Mouse (Mus musculus): ENCODE data around the gene Filip1. TPM values are rescaled to one million over a fixed set of nuclear protein-coding genes. Genes with fewer than 3 reads are reported as not detected.

Filip1 gene
- total RNA-seq, 2 experiments from 2014 or later: 17.6 to 18.8 TPM

DNA sequence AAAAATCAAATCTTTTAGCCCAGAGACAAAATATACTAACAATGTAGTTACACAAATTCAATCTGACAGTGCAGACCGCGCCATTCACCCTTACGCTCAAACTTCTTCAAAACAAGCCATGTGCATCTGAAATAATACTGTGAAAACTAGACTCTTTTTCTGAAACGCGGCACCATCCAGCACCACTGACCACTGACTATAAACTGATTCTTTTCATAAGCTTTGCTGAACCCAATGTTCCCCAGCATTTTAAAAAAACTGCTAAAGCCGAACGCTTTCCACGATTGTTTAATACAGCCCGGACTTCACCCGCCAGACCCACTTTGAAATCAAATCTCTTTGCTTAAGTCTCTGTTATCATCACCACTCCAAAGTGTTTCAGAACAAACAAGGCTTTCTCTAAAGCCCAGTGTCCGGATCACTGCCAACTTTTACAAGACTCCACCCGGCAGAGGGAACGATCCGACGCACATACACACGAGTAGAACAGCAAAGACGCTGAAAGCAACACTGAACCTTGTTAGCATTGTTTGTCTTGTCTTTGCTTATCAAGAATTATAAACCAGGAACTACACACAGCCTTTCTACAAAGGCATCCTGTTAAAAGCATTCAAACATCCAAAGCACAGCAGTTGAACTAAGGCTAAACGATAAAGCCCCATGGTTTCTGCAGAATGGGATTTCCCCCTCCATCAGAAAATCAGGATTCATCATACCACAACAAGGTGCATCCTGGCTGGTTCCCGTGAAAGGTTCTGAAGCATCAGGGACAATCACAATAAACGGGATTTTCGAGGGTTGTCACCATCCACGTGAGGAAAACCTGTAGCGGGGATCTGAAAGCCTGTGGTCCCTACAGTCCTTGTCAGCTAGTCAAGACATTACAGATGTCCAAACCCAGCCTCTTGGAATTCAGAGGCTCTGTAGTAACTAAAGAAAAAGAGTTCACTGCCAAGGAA, 182.5 kb downstream of the Filip1 start:
- no peak for DNase-seq (ENCODE audit: low spot score in 2 of 2)

DNA sequence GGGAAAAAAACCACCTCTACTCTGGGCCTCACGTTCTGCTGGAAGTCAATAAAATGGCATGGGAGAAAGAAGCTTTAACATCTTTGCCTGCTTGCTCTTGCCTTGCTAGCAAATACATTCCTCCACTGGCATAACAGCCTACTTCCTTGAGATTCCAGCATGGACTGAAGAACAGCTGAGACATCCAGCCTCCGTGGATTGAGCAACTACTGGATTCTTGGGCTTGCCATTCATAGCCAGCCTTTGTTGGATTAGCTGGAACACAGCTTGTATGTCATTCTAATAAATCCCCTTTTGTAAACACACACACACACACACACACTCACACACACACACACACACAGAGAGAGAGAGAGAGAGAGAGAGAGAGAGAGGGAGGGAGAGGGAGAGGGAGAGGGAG, 185.6 kb downstream of the Filip1 start:
- no peak for DNase-seq (ENCODE audit: low spot score in 2 of 2)

DNA sequence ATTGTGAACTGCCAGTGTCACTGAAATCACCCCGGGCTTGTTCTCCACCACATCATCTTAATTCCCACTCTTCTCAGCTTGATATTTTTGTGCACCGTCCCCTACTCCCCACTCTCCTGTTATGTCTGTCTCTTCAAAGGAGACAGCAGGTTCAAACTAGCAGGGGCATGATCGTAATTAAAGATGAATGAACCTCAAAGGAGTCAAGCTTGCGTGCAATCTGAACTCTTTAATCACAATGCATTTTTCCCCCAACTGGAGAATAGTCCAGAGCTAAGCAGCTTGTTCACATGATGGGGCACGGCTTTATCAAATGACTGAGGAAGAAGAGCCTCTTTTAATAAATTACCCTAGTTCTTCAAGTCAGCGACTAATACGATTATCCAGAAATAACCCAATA, 187.1 kb downstream of the Filip1 start:
- no peak for DNase-seq (ENCODE audit: low spot score in 2 of 2)

GRCm38 (mm10) chr9:79823856-79824255, 188.8 kb downstream of the Filip1 start:
- DNase-seq (ENCODE audit: low spot score in 2 of 2): no peak

DNA sequence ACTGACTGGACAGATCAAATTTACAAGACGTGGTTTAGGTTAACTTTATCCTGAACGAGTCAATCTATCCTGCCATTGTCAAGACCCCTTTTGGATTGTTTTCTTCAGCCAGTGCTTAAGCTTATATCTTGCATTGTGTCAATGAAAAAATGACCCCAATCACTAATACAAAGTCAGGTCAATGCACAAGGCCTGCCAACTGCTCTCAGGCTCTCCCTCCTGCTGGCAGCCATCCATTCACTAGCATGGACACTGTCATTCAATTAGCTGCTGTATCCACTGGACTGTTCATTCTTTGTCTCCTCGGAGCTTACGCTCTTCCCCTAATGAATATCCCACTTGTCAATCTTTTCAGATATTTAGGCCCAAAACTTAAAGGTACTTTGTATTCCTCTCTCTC, 189.2 kb downstream of the Filip1 start:
- DNase-seq (ENCODE audit: low spot score in 2 of 2): no peak

DNA sequence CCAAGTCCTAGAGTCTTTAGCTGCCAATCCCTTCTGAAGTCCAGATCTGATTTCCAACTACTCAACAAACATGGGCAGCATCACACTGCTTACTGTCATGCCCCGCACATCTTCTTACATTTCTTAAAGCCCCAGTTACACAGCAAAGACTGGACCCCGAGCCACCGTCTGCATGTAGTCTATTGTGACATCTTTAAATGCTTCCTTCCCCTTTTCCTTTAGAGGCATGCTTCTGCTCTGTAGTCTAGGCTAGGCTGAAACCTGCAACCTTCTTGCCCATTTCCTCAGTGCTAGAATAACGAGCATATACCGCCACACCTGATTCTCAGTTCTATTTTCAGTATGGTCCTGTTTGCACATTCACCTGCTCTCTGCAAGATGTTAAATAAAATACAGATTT, 196.2 kb downstream of the Filip1 start:
- no peak for DNase-seq (ENCODE audit: low spot score in 2 of 2)

- no peak for DNase-seq (ENCODE audit: low spot score in 2 of 2)
Observed at GRCm38 (mm10) chr9:79816013-79816412, 196.6 kb downstream of the Filip1 start.

DNA sequence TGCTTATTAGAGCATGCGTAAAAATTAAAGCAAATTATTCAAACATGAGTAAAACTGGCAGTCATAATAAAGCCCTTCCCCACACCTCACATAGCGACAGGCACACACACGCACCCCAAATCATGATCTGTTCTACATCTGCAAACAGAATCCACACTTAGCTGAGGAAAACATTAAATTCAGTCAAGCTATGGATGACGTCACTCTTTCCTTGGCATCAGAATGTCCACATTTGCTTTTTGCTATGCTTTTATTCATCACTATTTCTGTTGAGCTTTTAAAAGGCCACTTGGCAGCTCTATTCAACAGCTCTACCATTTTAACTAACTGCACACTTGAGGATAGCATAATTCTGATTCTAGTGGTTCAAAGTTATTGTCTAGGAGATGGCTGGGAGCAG, 198.1 kb downstream of the Filip1 start:
- DNase-seq (ENCODE audit: low spot score in 2 of 2): no peak

- DNase-seq (ENCODE audit: low spot score in 2 of 2): no peak
Observed at GRCm38 (mm10) chr9:79810969-79811902, 201.4 kb downstream of the Filip1 start.

- DNase-seq (ENCODE audit: low spot score in 2 of 2): no peak
Observed at GRCm38 (mm10) chr9:79810534-79810933, 202.1 kb downstream of the Filip1 start.

DNA sequence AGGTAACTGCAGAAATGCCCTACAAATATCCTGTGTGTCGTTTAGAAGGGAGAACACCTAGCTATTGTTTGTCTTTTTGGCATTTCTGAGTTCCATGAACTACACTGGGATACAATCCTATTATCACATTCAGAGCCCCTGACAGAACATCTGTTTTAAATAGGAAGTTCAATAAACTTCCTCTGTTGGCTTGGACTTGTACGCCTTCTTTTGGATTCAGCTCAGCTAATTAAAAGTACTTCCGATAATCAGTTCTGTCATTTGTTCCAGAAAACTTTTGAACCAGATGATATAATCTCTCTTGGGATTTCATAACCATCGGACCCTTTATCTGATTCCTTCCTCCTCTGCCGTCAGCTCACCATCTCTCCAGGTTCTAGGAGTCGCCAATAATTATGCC, 203.2 kb downstream of the Filip1 start:
- no peak for DNase-seq (ENCODE audit: low spot score in 2 of 2)

- no peak for DNase-seq (ENCODE audit: low spot score in 2 of 2)
Observed at GRCm38 (mm10) chr9:79807178-79807577, 205.5 kb downstream of the Filip1 start.

DNA sequence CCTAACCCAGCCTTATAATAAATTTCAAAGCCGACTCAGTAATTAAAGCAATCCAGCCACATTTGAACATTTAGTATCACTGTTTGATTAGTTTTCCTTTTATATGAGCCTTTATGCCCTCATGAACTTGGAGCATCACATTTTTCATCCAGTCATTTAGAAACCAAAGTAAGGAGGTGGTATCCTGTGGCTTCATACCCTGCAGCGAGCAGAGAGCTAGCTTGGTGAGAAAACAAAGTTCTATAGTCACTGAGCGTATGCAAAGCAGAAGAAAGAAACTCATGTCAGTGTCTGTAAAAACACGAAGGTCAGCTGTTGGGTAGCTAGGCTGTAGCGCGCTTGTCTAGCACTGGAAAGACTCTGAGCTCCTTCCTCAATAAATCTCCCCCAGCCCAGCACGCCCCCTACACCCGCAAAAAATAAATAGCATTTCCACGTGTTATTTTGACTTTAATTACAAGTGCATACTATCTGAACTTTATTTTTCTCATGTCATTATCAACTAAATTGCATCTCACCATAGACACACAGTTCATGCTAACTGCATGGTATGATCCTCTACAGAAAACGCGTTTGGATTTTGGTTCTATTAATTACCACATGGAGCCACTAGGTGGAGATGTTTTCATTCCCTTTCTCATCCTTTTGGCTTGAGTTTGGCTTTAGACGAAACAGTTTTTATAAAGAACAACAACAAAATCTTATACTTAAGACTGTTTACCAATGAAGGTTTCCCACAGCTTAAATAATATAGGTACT, 206.2 kb downstream of the Filip1 start:
- no peak for DNase-seq (ENCODE audit: low spot score in 2 of 2)

GRCm38 (mm10) chr9:79805426-79805825, 207.2 kb downstream of the Filip1 start:
- no peak for DNase-seq (ENCODE audit: low spot score in 2 of 2)

DNA sequence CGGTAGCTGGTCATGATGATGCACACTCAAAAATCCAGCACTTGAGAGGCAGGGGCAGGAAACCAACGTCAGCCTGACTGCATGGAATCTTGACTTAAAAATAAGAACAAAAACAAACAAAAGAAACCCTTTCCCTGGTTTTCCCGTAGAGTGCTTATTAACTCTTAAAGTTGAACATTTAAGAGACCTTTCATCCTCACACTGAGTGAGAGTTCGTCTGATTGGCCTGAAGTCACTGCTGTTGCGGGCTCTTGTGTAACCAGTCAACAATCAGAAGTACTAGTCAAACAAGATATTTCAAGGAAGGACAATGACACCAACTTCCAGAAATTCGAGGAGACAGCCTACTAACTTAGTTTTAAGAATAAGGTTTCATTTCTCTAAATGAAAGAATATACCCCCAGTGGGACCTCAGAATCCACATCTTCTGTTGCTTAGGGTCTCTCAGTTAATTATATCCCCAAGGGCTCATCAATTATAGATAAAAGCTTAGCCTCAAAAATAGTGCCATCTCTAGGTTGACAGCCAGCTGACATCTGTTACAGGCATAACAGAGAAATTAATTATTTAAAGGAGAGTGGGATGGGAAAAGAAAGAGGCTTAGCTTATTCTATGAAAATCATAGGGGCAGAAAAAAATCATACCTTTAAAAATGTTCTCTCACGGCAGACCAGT, 216.1 kb downstream of the Filip1 start:
- DNase-seq (ENCODE audit: low spot score in 2 of 2): no peak

DNA sequence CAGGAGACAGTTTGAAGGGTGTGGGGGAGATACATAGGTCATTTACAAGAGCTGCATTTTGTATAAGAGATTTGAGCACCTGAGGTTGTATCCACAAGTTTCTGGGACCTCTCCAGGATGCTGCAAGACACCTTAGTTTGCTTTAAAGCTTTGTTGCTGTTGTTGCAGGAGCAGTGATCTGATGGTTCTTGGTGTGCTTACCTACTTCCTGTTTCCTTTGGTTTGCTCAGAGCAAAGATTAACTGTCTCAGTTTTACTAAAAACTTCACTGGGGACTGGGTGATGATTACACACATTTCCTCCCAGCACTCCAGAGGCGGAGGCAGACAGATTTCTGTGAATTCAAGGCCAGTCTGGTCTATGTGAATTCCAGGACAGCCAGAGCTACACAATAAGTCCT, 217.6 kb downstream of the Filip1 start:
- no peak for DNase-seq (ENCODE audit: low spot score in 2 of 2)

DNA sequence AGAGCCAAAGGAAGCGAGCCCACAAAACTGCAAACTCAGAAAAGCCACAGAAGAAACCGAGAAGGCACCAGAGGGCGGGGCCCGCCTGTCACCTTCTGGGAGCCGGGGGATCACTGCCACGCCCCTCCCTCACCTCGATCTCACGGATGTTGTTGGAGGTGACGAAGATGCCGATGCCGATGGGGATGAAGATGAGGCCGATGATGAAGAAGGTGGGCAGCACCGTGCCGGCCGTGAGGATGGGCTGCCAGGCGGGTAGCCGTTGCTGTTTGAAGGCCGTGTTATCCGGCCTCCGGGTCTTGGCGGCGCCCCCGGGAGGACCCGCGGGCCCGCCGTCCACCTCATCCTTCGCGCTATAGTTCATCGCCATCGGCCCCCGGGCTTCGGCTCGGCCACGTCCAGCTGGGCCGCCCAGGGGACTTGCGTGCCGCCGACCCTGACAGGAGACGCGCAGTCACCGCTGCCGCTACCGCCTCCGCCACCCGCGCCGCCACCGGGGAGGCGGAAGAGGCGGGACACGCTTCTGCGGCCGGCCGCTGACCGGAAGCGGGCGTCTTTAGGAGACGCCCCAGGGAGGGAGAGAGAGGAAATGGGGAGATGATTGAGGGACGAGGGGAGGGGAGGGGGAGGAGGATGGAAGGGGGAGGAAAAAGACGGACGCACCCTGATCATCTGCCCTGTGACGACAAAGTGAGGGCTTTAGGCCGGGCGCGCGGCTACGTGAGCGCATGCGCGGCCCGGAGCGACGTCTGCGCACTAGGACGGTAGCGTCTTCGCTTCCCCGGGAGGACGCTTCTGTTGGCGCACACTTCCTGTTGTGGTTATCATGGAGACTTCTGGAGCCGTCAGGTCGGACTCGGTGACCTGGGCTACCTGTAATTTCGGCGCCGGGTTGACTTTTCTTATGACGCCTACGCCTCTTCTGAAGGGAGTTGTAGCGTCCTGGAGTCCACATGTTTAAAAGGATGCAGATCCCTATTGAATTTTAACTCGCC, 219.5 kb downstream of the Filip1 start, which contains the start of gene Tmem30a:
Gene Tmem30a (minus strand): TSS at position 667 of the 995 bp plus-strand sequence.
- peak; percentile 90 to 95 for DNase-seq (ENCODE audit: low spot score in 2 of 2)

DNA sequence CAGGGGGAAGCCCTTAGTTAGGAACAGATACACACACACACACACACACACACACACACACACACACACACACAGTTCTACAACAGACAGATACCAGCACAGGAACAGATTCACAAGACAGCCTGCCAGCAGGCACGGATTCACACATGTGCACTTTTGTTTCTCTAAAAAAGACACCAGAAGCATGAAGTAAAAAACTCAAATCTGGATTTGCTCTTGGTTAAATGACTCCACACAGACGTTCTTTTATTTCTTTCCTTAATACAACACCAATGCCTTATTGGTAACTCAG, 226.9 kb downstream of the Filip1 start:
- DNase-seq (ENCODE audit: low spot score in 2 of 2): peak; percentile 51 to 62
